Mouse (Mus musculus) left cerebral cortex, postnatal 4 days (tissue): ENCODE results near the gene Kcnip1. TPM values are rescaled to one million over a fixed set of nuclear protein-coding genes. Genes with fewer than 3 reads are reported as not detected.

Experiments
- DNase-seq: peaks from one replicate; pipeline ENCODE4 v3.0.0-alpha.2; 2022
- intact Hi-C: fragments of 180-260 bp; cut with DNase I; formaldehyde crosslinking; loops from one replicate; pipeline ENCODE4 v1.15.1; 2025
- total RNA-seq, 2 experiments: library from RNA; stranded (reverse); gene quantifications; 2 replicates each; pipeline ENCODE4 v1.2.3; 2021

The Kcnip1 gene
- total RNA-seq, 2 experiments from 2014 or later: 35.8 to 43.5 TPM

- peak; percentile 76 for DNase-seq
- intact Hi-C loops: loop anchor here (5.0 to 10.0 kb wide), 2 partner anchors 106 to 544 kb away; no protein-coding TSS in a partner anchor
These were observed 271.7 kb downstream of the Kcnip1 start for GRCm38 (mm10) chr11:33721297-33721696.

DNA sequence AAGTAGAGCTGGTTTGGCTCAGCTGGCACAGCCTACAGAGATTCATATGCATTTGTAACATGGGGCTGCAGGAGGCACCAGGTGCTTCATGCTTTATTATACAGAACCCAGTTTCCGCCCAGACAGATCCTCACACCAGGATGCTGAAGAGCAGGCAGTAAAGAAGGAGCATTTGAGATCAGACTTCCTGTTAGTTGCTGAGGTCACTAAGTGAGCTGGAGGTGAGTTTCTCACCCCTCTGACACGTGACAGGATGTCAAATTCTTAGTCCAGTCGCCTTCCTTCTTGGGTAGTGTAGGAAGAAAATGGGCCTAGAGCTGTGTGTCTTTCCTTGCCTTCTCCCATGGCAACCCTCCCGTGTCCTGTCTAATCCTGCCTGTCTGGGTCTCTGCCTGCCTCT is 286.2 kb downstream of the Kcnip1 start:
- DNase-seq: no peak
- intact Hi-C loops: no loop called here

- intact Hi-C loops: no loop called here
- no peak for DNase-seq
These were observed 290.9 kb downstream of the Kcnip1 start for GRCm38 (mm10) chr11:33701958-33702459.

GRCm38 (mm10) chr11:33701236-33701957 is 291.6 kb downstream of the Kcnip1 start:
- intact Hi-C loops: no loop called here
- no peak for DNase-seq

DNA sequence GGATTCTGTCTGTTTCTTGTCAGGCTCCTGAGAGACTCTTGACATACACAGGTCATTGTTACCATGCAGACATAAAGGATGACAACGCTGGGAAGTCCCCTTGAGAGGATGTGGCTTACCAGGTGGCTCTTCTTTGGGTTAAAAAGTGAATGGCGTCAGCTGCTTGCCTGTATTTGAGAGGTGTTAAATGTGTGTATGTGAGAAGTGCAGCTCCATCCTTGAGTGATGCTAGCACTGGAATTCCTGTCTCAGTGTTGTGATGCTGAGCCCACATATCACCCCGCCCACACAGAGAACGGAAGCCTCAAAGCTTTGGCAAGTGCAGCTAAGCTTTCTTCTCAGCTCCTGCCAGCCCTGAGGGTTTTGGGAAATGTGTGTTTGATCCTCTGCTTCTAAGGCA is 292.2 kb downstream of the Kcnip1 start:
- intact Hi-C loops: no loop called here
- no peak for DNase-seq

GRCm38 (mm10) chr11:33690181-33690580 is 302.8 kb downstream of the Kcnip1 start:
- DNase-seq: no peak

GRCm38 (mm10) chr11:33685904-33686303 is 307.0 kb downstream of the Kcnip1 start:
- intact Hi-C loops: no loop called here
- DNase-seq: peak; percentile 56

More at GRCm38 (mm10) chr11:33690181-33690580, 302.8 kb downstream of the Kcnip1 start:
- intact Hi-C loops: no loop called here

GRCm38 (mm10) chr11:33680151-33680550 is 312.8 kb downstream of the Kcnip1 start:
- peak; percentile 27 for DNase-seq
- intact Hi-C loops: no loop called here

DNA sequence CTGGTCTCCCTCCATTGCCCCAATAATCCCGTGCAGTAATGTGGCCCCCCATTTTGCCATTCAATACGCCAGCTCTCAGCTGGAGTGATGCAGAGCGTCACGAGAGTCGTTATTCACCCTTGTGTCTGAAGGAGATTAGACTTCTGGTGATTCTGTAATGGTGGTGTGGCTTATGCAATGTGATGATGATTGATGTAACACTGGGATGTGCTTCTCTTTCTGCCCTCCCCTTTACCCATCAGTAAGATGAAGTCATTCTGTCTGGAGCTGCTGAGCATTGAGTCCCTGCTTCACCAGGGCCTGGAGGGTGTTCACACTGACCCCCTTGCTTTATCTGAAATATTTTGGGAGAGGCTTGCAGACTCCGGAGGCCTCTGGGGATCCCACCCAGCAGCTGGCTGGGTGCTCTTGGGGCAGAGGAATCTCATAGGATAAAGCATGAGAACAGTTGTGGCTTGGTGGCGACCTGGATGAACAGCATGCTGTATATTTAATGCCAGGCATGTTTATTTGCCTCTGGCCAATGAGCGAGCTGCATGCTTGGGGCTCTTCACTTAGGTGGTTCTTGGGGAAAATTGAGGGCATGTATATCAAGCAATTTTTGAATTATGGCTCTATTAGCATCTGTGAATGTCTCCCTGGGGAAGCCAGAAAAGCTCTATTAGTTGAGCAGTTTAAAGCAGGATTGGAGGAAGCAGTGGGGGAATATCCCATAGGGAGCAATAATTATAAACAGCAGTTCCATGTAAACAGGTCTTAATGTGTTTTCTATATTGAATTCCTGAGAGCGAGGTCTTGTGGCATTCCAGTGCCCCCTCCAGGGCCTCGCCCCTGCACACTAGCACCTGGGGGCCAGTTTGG is 322.6 kb downstream of the Kcnip1 start:
- intact Hi-C loops: no loop called here
- no peak for DNase-seq

GRCm38 (mm10) chr11:33668376-33668775 is 324.6 kb downstream of the Kcnip1 start:
- intact Hi-C loops: no loop called here
- DNase-seq: no peak

- no peak for DNase-seq
- intact Hi-C loops: no loop called here
These were observed 329.4 kb downstream of the Kcnip1 start for GRCm38 (mm10) chr11:33663599-33663998.

GRCm38 (mm10) chr11:33660016-33660913 is 332.7 kb downstream of the Kcnip1 start:
- DNase-seq: no peak
- intact Hi-C loops: no loop called here

GRCm38 (mm10) chr11:33655861-33656593 is 336.9 kb downstream of the Kcnip1 start:
- no peak for DNase-seq
- intact Hi-C loops: no loop called here

DNA sequence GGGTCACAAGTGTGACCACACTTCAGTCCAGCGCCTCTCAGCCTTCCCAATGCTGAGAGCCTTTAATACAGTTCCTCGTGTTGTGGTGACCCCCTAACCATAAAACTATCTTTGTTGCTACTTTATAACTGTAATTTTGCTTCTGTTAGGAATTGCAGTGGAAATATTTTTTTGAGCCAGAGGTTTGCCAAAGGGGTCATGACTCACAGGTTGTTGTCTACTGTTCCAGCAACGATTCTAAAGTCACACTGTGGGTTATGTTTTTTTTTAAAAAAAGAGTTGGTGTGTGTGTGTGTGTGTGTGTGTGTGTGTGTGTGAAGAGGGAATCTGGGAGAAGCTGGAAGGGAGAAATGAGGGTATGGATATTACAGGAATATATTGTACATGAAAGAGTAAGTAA is 337.7 kb downstream of the Kcnip1 start:
- intact Hi-C loops: no loop called here
- DNase-seq: no peak

DNA sequence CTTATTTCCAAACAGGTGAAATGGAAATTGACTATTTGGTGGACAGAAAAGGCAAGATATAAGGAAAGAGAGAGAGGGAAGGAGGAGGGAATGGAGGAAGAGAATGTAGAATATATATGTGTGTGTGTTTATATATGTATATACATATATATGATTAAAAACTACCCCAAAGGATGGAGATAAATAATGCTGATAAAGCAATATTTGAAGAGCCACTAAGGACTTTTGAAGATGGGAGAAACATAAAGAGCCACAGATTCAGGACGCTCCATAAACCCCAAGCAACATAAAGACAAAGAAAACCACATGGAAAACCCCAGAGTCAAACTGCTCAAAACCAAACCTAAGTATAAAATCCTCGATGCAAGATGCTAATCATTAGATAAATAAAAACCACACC is 338.5 kb downstream of the Kcnip1 start:
- intact Hi-C loops: no loop called here

DNA sequence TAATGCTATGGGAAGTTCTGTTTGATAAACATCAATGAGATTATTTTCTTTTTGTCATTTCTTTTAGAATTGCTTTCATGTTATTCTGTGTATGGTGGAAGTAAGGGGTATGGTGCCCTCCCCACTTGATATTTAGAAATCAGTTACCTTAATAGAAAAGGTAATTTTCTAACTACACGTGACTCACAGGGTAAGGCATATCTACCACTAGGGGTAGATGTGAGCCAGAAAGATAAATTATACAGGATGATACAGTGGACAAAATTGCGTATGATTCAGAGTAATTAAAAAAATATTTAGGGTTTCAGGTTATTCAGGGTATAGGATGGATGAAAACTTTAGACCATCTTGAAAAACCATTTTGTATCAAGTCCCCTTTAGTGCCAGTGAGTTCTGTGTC is 343.6 kb downstream of the Kcnip1 start:
- intact Hi-C loops: no loop called here
- DNase-seq: no peak

More for the DNA sequence above, 338.5 kb downstream of the Kcnip1 start:
- DNase-seq: no peak

DNA sequence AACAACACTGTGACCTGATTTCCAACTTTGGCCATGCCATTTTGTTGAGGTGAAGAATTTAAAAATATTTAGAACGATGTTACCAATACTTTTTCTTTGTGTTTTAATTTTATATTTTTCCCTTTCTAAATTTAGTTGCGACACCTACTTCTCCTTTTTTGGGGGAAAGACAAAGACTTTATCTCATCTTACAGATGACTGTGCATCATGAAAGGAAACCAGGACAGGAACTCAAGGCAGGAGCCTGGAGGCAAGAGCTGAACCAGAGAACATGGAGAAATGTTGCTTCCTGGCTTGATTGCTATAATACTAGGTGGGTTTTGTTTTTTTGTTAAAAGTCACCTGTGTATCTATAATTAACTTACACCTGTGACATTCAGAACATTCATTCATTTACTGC is 355.8 kb downstream of the Kcnip1 start:
- no peak for DNase-seq
- intact Hi-C loops: no loop called here

DNA sequence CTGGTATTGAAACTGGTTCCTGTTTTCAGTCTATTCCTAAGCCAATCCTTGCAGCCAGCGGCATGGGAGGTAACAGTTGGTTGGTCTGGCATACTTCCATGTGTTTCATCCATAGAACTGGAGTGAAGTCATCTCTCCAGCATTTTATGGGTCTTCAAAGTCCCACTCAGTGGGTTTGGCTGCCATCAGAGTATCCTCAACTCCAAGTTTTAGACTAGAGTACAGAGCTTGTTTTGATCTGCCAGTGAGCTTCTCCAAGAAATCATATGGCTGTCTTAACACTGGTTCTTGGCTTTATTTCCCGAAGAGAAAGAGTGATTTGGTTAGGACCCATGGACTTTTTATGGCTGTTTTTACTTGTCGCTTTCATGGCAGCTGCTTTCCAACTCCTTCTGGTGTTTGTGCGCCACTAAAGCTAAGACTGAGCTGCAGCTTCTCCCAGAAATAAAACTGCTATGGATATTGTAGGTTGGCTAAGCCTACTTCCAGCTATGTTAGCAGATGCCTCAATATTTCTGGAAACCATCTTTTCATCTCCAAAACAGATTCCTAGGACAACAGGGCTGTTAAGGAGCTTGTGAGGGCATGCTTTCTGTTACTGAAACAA is 365.7 kb downstream of the Kcnip1 start:
- intact Hi-C loops: no loop called here
- DNase-seq: no peak

GRCm38 (mm10) chr11:33614218-33614617 is 378.7 kb downstream of the Kcnip1 start:
- peak; percentile 64 for DNase-seq
- intact Hi-C loops: loop anchor here (5.0 to 10.0 kb wide), 2 partner anchors 111 to 437 kb away; no protein-coding TSS in a partner anchor
